Mouse (Mus musculus): ENCODE data around the gene Map3k13. TPM values are rescaled to one million over a fixed set of nuclear protein-coding genes. Genes with fewer than 3 reads are reported as not detected.

The Map3k13 gene
- polyA plus RNA-seq, 1 experiment from 2014 or later, result 8.7 TPM

GRCm38 (mm10) chr16:21834866-21835583 is 40.9 kb downstream of the Map3k13 start:
- Histone ChIP-seq H3K4me2 (no peak overlapping the region), H3K4me3 (no peak overlapping the region), H3K36me3 (no peaks in the 10 kb centered on the region), H3K4me1 (replicated peaks) (peaks cover 9% of the 10 kb centered on the region), H3K27me3 (no peaks in the 10 kb centered on the region), H3K9me3 (no peaks in the 10 kb centered on the region), H3K27ac (replicated peaks) (no peak overlapping the region), H3K9ac (no peak overlapping the region)
- 91% methylated on average over 8 of the region's 8 CpGs for WGBS
- ATAC-seq (ENCODE audit: low read depth), result no peak

DNA sequence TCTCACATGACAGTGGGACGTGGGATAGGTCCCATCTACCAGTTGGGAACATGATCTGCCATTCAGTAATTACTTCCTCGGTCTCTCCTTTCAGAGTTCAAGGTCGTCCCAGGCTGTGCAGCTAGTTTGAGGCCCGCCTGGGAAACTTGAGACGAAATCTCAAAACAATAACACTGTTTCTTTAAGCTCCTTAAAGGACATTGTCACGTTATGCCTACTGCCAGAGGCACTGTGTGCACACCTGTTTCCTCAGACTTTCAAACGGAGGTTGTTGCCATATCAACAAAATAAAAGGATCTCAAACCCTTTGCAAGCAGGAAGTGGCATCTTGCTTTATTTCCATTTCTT is 41.4 kb downstream of the Map3k13 start:
- Histone ChIP-seq H3K9me3 (no peaks in the 10 kb centered on the region), H3K4me1 (replicated peaks) (peaks cover 9% of the 10 kb centered on the region), H3K4me3 (no peak overlapping the region), H3K4me2 (no peak overlapping the region), H3K9ac (no peak overlapping the region), H3K27ac (replicated peaks) (no peak overlapping the region), H3K27me3 (no peaks in the 10 kb centered on the region), H3K36me3 (no peaks in the 10 kb centered on the region)
- WGBS, result 59% methylated on average over 7 of the region's 7 CpGs
- ATAC-seq (ENCODE audit: low read depth), result no peak

- Histone ChIP-seq H3K4me1 (replicated peaks) (peaks cover 9% of the 10 kb centered on the region), H3K27me3 (no peaks in the 10 kb centered on the region), H3K4me3 (no peak overlapping the region), H3K27ac (replicated peaks) (no peak overlapping the region), H3K4me2 (no peak overlapping the region), H3K9me3 (no peaks in the 10 kb centered on the region), H3K36me3 (no peaks in the 10 kb centered on the region), H3K9ac (no peak overlapping the region)
- 51% methylated on average over 7 of the region's 7 CpGs for WGBS
- peak; percentile 71; the same call in 1 of the 2 replicates for ATAC-seq (ENCODE audit: low read depth)
These were observed 42.3 kb downstream of the Map3k13 start for GRCm38 (mm10) chr16:21836311-21837072.

DNA sequence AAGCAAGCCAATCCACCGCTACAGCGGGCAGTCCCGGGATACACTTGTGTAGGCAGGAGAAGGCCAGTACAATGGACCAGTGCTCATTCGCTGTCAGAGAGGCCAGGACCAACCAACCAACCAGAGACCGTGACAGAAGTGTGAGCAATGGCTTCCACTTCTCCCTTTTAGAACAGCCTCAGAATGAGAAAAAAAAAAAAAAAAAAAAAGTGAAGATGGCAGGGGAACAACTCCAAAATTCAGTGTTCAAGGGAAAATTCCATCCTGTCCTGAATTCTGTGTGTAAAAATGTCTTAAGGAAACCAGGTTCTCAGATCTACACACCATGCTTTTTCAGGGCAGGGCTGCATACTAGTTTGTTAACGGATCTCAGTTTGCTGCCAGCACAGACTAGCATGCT is 43.5 kb downstream of the Map3k13 start:
- no peak overlapping the region for H3K9ac ChIP-seq
- peaks cover 9% of the 10 kb centered on the region for H3K4me1 ChIP-seq (replicated peaks)
- WGBS, result 88% methylated on average over 6 of the region's 6 CpGs
- ATAC-seq (ENCODE audit: low read depth), result no peak
- no peak overlapping the region for H3K27ac ChIP-seq (replicated peaks)
- no peak overlapping the region for H3K4me2 ChIP-seq
- H3K9me3 ChIP-seq, result no peaks in the 10 kb centered on the region
- no peak overlapping the region for H3K4me3 ChIP-seq
- no peaks in the 10 kb centered on the region for H3K27me3 ChIP-seq
- H3K36me3 ChIP-seq, result no peaks in the 10 kb centered on the region

DNA sequence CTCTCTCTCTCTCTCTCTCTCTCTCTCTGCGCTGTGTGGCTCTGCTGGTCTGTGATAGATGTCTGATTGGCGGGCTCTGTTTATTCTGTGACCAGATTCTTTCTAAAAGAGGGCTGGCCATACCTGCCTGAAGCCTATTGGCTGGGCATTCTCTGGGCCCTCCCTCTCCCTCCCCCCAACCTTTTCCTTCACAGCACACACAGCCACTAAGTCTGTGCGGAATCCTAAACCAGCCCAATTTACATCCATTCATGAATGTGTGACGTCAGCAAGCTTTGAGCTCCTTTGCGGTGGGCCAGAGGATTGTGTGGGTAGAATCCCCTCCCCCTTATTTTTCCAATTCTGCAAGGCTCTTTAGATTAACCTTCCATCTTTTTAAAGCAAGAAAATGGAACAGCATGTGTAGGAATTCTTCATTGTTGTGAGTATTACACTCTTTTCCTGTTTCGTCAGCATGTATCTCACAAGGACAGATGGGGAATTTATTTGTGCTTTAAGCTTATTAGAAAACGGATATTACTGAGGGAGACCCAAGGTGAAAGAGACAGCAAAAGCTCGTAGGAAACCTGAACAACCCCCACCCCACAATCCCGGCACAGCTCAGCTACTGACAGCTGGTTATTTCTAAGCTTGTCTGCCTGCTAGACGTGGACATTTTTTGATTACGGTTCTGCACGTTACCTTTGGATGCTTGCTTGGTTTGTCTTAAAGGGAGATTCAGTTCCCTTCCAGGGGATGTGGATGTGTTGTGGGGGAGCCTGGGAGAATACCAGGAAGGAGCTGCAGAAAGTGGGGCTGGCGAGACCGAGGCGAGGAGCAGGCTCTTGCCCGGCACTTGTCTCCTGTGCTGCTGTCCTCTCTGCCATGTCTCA is 51.9 kb downstream of the Map3k13 start:
- ATAC-seq (ENCODE audit: low read depth), result peak; percentile 100
- peak overlapping the region; percentile 63 for H3K4me2 ChIP-seq
- H3K27ac ChIP-seq (replicated peaks), result peak overlapping the region; percentile 96
- H3K4me1 ChIP-seq (replicated peaks), result peaks cover 39% of the 10 kb centered on the region
- peak overlapping the region; percentile 60 for H3K4me3 ChIP-seq
- H3K27me3 ChIP-seq, result no peaks in the 10 kb centered on the region
- H3K9ac ChIP-seq, result peak overlapping the region; percentile 85
- WGBS, result 1% methylated on average over 16 of the region's 16 CpGs
- no peaks in the 10 kb centered on the region for H3K9me3 ChIP-seq
- no peaks in the 10 kb centered on the region for H3K36me3 ChIP-seq

DNA sequence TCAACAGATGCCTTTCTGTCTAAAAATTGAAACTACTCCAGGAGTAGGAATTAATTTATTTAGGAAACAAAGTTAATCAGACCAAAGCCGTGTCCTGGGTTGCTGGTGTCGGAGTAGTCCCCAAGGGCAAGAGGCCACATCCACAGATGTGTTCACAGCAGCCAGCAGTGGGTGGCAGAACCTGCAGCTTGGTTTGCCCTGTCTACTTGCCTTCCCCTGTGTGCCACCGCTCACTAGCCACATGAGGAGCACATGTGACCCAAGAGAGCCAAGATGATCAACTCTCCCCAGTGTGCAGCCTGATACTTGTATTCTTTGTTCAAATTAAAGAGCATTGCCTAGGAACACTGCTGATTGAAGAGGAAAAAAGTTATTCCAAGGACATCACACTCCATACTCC is 54.3 kb downstream of the Map3k13 start:
- Histone ChIP-seq H3K9ac (no peak overlapping the region), H3K4me3 (0 out of 2 replicates have a peak overlapping the region, but pooled peaks have one; percentile 3), H3K27me3 (no peaks in the 10 kb centered on the region), H3K4me1 (replicated peaks) (peaks cover 62% of the 10 kb centered on the region), H3K27ac (replicated peaks) (no peak overlapping the region), H3K36me3 (no peaks in the 10 kb centered on the region), H3K9me3 (no peaks in the 10 kb centered on the region), H3K4me2 (peak overlapping the region; percentile 35)
- WGBS, result 47% methylated on average over 3 of the region's 3 CpGs
- no peak for ATAC-seq (ENCODE audit: low read depth)

GRCm38 (mm10) chr16:21848847-21849246 is 54.7 kb downstream of the Map3k13 start:
- WGBS, result 91% methylated on average over 4 of the region's 4 CpGs
- ATAC-seq (ENCODE audit: low read depth), result no peak
- H3K4me1 ChIP-seq (replicated peaks), result peaks cover 66% of the 10 kb centered on the region

GRCm38 (mm10) chr16:21852374-21852773 is 58.2 kb downstream of the Map3k13 start:
- H3K4me1 ChIP-seq (replicated peaks), result peaks cover 95% of the 10 kb centered on the region

More at GRCm38 (mm10) chr16:21848847-21849246, 54.7 kb downstream of the Map3k13 start:
- Histone ChIP-seq H3K4me2 (peak overlapping the region; percentile 35), H3K9me3 (no peaks in the 10 kb centered on the region), H3K4me3 (0 out of 2 replicates have a peak overlapping the region, but pooled peaks have one; percentile 3), H3K27me3 (no peaks in the 10 kb centered on the region), H3K27ac (replicated peaks) (no peak overlapping the region), H3K36me3 (no peaks in the 10 kb centered on the region), H3K9ac (no peak overlapping the region)

DNA sequence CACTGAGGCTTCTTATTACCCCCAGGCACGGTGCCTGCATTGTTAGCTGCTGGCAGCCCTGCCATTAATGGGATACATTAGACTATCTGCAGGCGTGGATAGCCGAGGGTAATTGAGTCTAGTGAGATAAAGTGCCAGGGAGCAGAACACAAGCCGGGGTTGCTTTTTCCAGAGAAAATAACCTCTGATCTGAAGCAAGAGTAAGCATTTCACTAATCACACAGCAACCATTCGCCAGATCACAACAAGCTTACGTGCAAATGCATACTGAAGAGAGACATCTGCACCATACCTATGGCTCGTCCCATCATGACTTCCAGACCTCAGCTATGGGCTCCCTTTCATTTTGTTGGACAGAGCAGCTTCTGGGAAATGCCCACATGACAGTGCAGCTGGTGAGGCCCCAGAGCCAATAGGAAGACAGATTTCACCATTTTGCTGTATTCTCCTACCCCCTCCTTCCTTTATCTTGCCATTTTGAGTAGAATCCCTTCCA is 59.3 kb downstream of the Map3k13 start:
- peak overlapping the region; percentile 90 for H3K27ac ChIP-seq (replicated peaks)
- peaks cover 97% of the 10 kb centered on the region for H3K4me1 ChIP-seq (replicated peaks)

More at GRCm38 (mm10) chr16:21852374-21852773, 58.2 kb downstream of the Map3k13 start:
- H3K4me2 ChIP-seq, result peak overlapping the region; percentile 40
- H3K27me3 ChIP-seq, result no peaks in the 10 kb centered on the region
- H3K36me3 ChIP-seq, result no peaks in the 10 kb centered on the region
- no peaks in the 10 kb centered on the region for H3K9me3 ChIP-seq
- H3K27ac ChIP-seq (replicated peaks), result peak overlapping the region; percentile 90
- no peak overlapping the region for H3K9ac ChIP-seq
- no peak overlapping the region for H3K4me3 ChIP-seq
- WGBS, result 74% methylated on average over 7 of the region's 7 CpGs
- no peak for ATAC-seq (ENCODE audit: low read depth)

DNA sequence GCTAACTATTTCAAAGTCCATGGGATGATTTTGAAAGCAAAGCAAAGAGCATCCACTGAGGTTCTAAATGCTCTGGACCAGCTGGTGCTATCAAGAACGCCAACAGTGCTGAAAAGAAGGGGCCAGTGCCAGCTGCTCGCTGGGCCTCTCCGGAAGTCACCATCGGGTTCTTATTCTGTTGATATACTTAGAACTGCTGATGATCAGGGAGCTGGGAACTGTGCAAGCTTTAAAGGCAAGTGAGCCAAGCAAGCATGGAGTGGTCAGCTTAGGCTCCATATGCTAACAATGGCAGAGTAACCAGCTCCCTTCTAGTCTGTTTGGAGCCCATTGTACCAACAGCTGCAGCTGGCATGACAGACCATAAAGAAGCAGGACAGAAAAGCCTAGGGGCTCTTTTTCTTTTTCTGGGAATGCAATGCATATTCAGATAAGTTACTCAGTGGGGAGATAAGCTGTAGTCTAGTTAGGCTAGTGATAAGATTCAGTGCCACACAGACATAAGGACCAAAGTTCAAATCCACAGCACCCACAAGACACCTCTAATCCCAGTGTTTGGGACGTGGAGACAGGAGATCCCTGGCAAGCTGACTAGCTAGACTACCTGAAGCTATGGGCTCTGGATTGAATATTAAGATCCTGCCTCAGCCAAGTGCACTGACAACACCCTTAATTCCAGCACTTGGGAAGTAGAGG is 60.6 kb downstream of the Map3k13 start:
- ATAC-seq (ENCODE audit: low read depth), result no peak
- Histone ChIP-seq H3K27ac (replicated peaks) (peak overlapping the region; percentile 90), H3K27me3 (no peaks in the 10 kb centered on the region), H3K4me3 (no peak overlapping the region), H3K36me3 (no peaks in the 10 kb centered on the region), H3K9me3 (no peaks in the 10 kb centered on the region), H3K9ac (no peak overlapping the region), H3K4me1 (replicated peaks) (peaks cover 96% of the 10 kb centered on the region), H3K4me2 (no peak overlapping the region)
- 63% methylated on average over 5 of the region's 5 CpGs for WGBS

More for the DNA sequence above, 59.3 kb downstream of the Map3k13 start:
- peak; percentile 77 for ATAC-seq (ENCODE audit: low read depth)
- no peaks in the 10 kb centered on the region for H3K27me3 ChIP-seq
- no peak overlapping the region; the same call in 1 of the 2 replicates for H3K4me3 ChIP-seq
- H3K9ac ChIP-seq, result peak overlapping the region; percentile 13; the same call in 1 of the 2 replicates
- H3K9me3 ChIP-seq, result no peaks in the 10 kb centered on the region
- peak overlapping the region; percentile 40 for H3K4me2 ChIP-seq
- WGBS, result 30% methylated on average over 7 of the region's 7 CpGs
- H3K36me3 ChIP-seq, result no peaks in the 10 kb centered on the region

GRCm38 (mm10) chr16:21856134-21856533 is 62.0 kb downstream of the Map3k13 start:
- Histone ChIP-seq H3K9ac (peak overlapping the region; percentile 27; the same call in 1 of the 2 replicates), H3K4me2 (no peak overlapping the region), H3K4me1 (replicated peaks) (peaks cover 88% of the 10 kb centered on the region), H3K4me3 (no peak overlapping the region), H3K27ac (replicated peaks) (peak overlapping the region; percentile 30; the same call in 1 of the 2 replicates), H3K36me3 (no peaks in the 10 kb centered on the region), H3K9me3 (no peaks in the 10 kb centered on the region), H3K27me3 (no peaks in the 10 kb centered on the region)
- WGBS, result 76% methylated on average over 5 of the region's 5 CpGs
- no peak for ATAC-seq (ENCODE audit: low read depth)

Measured in neural tube, embryonic 13.5 days (tissue).